Mouse (Mus musculus) 416B (cell line): ENCODE results near the gene Foxn3.
A peak's percentile ranks its signal among the peaks of the same experiment; 100 is the strongest.

Experiments used
- DNase-seq: peaks from one replicate; pipeline ENCODE4 v3.0.0; 2011; ENCODE audit warnings: low read depth

The Foxn3 gene

DNA sequence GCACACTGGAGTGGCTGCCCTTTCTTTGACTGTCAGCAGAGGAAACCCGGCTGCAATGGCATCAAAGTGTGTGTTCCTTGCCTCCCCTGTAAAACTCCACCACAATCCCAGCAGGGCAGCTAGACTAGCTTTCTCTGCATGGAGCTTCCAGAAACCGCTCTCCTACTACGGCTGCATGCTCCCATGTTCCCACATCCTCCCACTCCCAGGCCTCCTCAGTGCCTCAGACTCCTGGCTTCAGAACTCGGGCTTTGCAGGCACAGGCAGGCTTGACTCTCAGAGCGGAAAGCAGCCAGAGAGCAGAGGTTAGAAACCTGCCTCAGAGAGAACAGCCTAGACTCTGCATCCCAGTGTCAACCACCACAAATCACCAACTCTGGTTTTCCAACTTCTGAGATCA is 147.8 kb downstream of the Foxn3 start:
- no peak for DNase-seq

DNA sequence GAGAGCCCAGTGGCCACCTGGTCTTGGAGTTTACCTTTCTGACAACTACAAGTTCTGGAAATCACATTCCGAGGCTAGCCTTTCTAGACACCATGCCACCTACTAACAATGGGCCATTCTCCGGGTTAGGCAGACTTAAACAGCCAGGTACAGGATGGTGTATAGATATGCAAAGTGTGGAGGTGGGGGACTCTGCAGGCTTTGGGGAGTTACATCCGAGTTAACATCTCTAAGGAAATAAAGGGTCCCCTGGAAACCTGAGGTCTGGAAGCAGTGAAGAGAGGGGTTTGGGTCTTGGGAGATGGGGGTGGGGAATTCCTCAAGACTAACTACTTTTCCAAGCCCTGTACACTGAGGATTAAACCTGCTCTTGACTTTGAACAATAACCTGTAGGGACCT is 150.9 kb downstream of the Foxn3 start:
- DNase-seq, result no peak

DNA sequence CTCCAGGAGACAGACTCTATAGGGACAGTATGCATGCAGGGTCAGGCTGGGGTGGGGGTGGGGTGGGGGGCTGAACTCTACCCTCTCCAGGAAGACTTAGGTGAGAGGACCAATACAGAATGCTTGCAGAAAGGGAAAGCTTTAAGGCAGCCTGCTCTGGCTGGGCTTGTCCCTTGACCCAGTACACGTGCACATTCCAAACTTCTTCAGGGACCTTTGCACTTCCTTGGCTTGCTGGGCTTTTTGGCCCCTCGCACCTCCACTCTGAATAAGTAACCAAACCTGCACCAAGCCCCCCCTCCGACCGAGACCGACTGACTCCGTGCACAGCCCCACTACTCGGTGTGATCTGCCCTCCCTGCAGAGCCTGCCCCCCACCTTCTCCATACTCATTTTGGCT is 151.3 kb downstream of the Foxn3 start:
- DNase-seq, result no peak

DNA sequence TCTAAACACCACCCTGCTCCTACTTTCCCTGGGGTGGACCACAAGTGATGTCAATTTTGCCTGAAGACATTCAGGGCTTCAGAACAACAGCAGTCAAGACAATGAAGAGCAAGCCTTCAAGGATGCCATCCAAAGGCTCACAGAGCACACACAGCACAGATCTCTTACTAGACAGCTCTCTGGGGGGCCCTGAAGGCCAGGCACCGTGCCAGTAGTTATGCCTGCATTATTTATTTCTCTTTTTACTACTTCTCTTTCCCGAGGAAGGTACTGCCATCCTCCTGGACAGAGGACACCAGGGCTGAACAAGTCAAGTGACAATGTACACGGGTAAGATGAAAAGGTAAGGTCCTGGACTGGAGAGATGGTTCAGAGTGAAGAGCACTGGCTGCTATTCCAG is 154.7 kb downstream of the Foxn3 start:
- no peak for DNase-seq

DNA sequence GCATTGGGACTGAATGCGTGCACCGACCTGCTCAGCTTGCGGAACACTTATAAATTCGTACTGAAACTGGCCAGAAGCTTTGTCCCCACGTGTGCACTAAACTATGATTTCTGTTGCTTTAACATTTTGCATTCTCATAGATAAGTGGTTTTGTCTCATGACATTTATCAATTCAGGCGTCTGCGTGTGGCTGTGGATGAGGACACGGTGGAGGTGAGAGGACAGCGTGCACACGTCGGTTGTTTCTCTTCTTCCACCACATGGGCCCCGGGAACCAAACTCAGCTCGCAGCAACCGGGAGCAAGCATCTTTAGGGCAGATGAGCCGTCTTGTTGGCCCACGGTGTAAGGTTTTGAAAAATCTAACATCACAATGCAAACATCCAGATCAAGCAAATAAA is 155.3 kb downstream of the Foxn3 start:
- DNase-seq, result no peak

DNA sequence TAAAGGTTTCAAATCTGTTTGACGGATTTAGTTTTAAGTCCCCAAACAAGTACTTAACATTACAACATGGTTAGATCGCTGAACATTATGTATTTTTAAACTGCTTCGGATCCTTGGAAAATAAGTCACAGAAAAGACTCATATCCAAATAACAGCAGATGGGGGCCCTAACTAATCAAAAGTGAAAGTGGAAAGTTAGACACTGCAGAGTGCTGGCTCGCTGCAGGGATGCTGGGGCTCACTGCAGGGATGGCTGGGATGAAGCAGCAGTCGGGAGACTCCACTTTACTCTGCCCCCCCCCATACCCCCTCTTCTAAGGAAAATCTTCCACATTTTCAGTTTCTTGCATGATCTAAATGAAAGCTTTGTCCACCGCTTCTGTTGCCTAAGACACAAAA is 156.1 kb downstream of the Foxn3 start:
- peak; percentile 61 for DNase-seq

DNA sequence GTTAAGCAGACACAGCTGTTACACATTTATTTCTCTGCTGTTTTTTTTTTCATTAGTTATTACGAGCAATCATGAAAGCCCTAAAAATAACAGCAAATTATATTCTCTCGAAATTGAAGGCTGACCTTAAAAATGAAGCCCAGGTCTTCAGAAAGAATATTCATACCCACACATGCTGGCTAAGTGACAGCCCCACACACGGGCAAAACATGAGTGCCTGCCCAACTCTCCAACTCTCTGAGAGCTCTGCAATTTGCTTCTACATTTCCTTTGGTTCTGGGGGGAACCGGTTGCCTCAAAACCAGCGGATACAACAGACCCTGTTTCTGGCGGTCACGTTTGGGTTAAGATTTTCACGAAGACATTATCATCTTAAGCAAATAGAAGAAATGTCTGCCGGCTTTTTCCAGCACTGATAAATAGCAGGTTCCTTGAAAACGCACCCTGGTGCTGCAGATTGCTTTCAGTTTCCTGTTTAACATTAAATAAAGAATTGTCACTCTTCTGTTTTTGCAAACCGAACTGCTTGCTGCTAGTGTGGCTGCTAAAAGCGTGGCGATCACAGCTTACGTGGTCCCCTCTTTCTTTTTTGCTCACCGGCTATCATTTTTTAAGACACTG is 156.6 kb downstream of the Foxn3 start:
- no peak for DNase-seq

DNA sequence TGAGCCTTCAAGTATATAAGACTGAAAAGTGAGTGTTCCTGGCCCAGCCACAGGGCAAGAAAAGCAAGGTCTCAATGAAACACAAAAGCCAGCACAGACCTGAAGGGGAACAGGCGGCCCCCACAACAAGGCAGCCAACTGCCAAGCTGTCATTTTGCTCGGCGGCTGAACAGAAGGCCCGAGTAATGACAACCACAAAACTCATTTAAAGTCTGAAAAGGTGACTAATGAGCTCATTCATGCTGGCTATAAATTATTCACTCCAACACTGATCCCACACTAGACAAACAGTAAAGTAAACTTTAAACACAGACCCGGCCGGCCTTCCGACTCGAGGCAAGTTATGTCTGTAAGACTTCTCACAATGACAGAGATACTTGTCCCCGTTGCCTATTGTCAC is 157.1 kb downstream of the Foxn3 start:
- peak; percentile 53 for DNase-seq

DNA sequence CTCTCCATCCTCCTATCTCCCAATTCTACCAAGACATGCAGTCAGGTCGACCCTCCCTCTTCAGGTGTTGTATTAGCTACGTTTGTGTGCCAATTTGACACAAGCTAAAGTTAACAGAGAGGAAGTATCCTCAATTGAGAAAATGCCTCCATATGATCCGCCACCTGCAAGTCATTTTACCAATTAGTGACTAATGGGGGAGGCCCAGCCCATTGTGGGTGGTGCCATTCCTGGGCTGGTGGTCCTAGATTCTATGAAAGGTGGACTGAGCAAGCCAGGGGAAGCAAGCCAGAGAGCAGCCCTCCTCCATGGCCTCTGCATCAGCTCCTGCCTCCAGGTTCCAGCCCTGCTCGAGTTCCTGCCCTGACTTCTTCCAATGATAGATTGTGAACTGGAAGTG is 158.0 kb downstream of the Foxn3 start:
- DNase-seq, result no peak

DNA sequence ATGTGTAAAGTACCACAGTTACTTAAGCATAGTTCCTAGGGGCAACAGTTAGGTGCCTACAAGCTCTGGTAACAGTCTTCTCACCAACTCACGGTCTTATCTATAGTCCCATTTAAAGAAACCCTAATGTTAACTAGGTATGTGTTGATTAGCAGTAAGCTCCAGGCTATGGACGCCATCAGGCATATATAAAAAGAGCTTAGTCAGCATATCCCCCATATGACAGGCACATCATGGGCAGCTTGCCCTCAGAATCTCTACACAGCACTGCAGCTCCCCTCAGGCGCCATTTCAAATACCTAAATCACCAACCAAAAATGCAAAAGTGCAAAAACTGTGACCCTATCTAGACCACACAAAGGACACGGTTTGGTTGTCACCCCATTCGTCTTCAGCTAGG is 160.4 kb downstream of the Foxn3 start:
- DNase-seq, result no peak

DNA sequence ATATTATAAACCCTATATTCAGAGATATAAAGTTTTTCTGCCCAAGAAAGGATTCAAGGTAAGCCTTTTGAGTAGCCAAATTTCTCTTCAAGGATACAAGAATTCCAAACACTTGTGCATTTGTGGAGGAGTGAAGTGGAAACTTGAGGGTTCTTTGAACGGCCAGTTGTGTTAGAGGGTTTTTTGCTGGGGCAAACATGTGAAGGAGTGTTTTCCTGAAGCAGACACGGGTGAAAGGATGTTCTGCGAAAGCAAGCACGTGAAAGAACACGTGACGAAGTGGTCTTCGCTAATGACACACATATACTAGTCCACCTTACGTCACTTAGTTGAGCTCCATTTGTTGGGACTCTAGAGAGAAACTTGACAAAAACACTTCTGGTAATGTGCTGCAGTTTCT is 162.5 kb downstream of the Foxn3 start:
- DNase-seq, result no peak

DNA sequence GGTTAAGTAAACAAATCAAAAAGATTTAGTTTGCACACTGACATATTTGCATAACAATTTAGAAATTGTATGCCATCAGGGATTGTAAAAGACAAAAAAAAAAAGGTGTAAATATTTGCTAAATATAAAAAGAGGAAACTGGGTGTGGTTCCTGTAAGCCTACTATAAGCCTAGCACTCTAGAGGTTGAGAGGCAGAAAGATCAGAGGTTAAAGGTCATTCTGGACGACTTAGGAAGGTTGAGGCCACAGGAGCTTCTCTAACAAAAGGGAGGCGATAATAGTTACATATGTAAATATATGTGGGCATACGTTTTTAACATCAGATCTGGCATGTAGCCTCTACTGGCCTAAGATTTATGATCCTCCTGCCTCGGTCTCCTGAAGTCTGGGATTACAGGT is 163.8 kb downstream of the Foxn3 start:
- no peak for DNase-seq

DNA sequence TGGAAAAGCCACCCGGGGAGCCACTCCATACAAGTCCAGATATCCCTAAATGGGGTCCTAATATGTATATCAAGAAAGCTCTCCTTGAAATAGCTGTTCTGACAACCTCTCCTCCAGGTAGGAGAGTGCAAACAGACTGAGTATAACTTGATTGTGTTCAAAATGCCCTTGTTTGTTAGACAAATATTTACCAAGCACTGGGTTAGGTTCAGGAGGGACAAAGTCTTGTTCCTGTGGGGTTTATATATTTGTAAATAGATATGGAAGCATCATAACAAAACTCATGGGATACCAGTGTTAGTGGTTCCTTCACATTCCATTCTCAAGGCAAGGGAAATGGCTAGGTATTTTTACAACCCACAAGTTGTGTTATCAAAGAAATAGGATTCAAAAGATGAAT is 166.9 kb downstream of the Foxn3 start:
- DNase-seq, result no peak

DNA sequence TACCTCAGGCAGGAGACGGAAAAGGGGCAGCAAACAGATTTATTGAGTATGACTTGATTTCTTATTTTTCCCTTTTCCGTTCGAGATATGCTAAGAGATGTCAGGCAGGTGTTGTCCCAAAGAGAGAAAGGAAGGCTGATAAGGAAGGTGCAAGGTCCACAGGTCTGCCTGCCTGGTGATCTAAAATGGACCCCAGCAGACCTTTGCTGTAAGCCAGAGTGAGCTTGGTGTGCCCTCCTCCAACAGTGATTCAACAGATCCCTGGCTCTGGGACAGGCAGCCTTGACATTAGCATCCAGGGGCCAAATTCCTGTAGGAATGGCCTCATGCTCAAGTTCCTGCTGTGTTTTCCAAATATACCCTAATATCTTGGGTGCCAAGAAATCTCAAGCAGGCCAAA is 168.3 kb downstream of the Foxn3 start:
- no peak for DNase-seq

DNA sequence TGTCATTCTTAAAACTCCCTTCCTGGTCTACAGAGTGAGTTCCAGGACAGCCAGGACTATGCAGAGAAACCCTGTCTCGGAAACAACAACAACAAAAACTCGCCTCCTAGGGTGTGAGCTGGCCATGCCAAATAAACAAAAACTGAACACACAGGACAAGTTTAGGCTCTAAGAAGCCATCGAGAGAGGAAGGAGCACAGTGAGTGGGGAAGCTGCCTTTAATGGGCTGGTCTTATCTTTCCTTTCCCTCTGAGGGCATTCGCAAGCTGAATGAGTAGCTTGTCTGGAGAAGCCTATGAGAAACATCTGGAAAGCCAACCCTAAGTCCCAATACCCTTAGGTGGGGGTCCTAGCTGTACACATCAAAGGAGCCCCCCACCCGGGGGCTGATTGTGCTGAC is 168.7 kb downstream of the Foxn3 start:
- no peak for DNase-seq

DNA sequence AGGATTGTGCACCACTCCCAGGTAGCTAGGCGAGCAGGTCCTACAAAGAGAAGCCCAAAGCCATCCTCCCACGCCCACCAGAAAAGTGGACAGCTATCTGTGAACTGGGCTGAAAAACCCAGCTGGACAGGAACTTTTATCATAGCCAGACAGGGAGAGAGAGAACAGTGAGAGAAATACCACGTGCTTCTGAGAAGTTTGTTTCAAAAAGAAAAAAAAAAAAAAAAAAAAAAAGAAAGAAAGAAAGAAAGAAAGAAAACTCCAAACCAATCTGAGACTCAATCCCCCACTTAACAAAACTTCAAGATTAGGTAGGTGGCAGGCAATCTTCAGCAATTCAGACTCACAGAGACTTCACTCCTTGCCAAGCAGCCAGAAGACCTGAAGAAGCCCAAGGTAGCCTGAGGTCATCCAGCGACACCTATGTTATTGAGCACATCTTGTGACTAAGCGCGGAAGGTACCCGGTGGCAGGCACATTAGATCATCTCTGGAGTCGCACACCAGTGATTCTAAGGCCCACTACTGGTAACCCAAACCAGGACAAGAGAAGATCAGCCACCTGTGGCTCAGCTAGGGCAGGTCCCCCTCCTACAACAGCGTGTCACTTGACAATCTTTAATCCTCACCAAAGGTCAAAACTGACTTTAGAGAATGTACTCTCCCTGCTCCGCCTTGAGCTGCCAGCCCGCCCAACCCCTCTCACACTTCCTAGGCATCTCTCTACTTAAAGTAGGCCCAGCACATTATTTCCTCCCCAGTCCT is 169.3 kb downstream of the Foxn3 start:
- no peak for DNase-seq

DNA sequence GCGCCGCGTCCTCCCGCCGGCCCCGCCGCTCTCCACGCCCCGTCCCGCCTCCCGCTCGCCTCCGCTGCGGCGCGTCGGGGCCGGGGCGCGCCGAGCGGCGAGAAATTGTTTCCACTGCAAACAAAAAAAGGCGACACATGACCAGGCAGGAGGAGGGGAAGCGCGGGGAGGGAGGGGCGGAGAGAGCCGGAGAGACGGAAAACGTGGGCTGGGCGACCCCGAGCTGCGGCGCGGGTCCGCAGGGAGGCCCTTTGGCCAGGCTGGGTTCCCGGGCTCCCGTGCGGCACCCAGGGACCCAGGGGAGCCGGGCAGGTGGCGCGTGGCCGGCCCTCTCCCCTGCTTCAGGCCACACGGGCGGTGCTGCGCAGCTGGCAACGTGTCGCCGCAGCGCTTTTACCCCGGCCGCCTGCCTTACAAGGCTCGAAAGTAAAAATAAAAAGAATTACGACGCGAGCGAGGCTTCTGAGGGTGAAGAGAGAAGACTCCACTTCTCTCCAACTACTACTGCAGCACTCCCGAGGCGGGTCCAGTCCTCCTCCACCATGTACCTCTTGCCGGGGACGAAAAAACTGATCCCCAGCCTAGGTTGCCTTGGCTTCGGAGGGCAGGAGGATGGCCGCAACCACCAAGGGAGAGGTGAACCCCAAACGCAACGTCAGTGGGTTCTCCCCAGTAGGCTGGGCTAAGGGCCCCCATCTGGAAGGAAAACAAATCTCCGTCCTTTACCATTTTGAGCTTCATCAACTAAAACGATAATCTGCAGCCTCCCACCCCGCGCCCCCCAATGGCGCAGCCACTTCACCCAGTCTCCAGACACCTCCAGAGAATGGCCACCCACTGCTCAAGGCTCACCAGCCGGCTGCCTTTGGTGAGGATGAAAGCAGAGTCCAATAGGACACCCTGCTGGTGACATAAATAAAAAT is 170.2 kb downstream of the Foxn3 start:
- no peak for DNase-seq

DNA sequence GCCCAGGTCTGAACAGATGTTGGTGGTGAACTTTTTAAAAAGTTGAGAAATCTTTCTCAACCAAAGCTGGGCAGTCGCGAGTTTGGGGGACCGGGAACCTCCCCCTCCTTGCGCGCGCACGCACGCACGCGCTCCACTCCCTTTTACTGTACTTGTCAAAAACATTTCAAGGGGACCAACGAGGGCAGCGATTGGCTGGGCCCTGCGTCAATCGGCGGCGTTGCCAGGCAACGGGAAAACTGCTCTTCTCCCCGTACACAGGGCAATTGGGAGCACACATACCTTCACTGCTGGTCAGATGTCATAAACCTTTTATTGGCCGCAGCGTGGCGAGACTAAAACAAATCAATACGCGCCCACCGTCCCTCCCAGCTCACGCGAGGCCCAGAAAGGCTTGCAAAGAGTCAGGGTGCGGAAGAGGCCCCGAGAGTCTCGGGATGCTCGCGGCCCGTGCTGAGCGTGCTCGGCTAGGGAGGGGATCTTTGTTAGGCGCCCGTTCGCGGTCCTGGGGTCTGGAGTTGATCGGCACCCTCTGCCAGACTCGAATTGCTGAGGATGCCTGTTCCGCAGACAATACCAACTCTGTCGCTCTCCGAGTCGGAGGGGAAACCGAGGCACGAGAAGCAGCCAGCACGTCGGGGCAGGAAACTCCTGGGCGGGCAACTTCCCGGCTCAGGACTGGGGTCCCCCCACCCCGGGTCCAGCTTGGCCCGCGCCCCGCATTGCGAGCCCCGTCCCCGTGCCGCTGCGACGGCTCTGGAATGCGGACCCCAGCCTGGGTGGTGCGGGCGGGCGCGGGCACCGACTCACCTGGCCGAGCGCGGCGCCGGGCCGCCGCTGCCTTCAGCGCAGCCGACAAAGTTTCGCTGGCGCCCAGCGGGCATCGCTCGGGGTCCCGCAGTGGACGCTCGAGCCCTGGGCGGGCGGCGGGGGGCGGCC is 171.2 kb downstream of the Foxn3 start:
- no peak for DNase-seq

DNA sequence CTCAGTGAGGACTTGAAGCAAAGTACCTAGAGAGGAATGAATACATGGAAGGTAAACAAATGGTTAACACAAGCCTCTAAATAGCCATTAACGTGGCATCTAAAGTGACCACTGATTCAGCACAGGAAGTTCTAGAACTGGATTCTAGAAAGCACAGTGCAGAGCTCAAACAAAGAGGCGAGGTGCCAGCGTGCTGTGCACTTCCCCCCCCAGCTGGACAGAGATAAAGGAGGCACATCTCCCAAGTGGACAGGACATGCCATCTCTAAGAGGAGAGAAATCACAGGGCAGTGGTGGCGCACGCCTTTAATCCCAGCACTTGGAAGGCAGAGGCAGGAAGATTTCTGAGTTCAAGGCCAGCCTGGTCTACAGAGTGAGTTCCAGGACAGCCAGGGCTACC is 173.0 kb downstream of the Foxn3 start:
- no peak for DNase-seq

DNA sequence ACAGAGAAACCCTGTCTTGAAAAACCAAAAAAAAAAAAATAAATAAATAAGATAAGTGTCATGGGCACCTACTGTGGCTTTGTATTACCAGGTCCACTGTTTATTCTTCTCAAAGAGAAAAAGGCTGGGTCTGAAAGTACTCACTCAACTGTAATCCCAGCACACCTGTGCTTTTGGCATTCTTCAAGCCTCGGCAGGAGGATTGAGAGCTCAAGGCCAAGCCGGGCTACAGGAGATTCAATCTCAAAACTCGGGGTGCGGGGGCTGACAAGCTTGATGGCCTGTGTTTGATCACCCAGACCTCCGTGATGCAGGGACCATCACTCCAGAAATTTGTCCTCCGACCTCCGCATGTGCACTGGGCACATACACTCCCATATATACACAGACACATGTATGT is 174.1 kb downstream of the Foxn3 start:
- DNase-seq, result no peak

DNA sequence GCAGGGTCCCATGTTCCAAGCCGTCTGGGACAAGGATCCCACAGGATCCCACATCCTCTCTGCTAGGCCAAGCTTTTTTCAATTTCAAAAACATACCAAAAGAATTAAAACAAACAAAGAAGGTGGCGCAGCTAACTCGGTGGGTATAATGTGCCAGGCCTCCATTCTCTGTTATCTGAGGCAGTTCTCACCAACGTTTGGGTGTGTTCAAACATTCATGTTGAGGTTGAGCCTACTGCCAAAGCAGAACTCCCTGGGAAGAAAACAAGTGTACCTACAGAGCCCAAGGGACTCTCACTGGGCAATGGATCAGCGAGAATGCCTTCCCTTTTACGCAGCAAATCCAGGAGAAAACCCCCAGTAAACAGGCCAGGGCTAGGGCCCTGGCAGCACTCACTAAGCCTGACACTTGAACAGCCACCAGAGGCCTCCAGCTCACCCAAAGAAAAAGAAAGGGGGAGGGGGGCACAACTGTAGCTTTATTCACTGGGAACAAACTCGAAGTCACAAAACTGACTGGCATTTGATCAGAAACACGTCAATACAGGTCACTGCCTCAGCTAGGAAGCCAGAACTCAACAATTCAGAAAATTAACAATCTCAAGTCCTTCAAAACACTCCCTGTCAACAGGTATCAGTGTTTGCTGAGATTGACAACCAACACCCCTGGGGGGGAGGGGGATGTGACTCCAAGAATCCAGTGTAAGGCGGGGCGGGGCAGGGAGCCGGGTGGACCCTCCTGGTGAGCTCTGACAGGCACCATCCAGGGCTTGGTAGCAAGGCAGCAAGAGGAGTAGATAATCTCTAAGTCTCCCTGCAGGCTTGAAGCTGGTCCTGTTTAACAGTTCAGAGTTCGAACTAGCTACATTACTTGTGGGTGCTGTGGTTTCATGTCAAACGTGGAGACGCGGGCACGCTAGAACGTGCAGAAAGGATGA is 177.2 kb downstream of the Foxn3 start:
- DNase-seq, result no peak
